Mouse (Mus musculus): ENCODE data around the gene Olfr1019. TPM values are rescaled to one million over a fixed set of nuclear protein-coding genes. Genes with fewer than 3 reads are reported as not detected.

Gene Olfr1019
- not detected in 2 replicates for polyA plus RNA-seq (2012; rRNA removed)

- DNase-seq (ENCODE audit: low spot score) = no peak
Observed at GRCm38 (mm10) chr2:85845383-85845782, at the start of gene Olfr1019. TSS of gene Olfr1019 (minus strand) at chr2:85845483.

GRCm38 (mm10) chr2:85885340-85885739 is 40.1 kb upstream of the Olfr1019 start, which contains the start of gene Olfr1023:
TSS of gene Olfr1023 (plus strand) at chr2:85885640.
- DNase-seq (ENCODE audit: low spot score) = no peak

- DNase-seq (ENCODE audit: low spot score) = no peak
Observed at GRCm38 (mm10) chr2:85868294-85868693, 23.0 kb upstream of the Olfr1019 start, which contains the start of gene Olfr1022. TSS of gene Olfr1022 (plus strand) at chr2:85868594.

GRCm38 (mm10) chr2:85846730-85847129 is 1.4 kb upstream of the Olfr1019 start, which contains the start of gene Olfr1020:
TSS of gene Olfr1020 (plus strand) at chr2:85847030.
- no peak for DNase-seq (ENCODE audit: low spot score)

GRCm38 (mm10) chr2:85818179-85818578 is 27.1 kb downstream of the Olfr1019 start, which contains the start of gene Olfr1018:
TSS of gene Olfr1018 (plus strand) at chr2:85818479.
- DNase-seq (ENCODE audit: low spot score) = no peak

GRCm38 (mm10) chr2:85804501-85804900 is 40.8 kb downstream of the Olfr1019 start:
- no peak for DNase-seq (ENCODE audit: low spot score)

GRCm38 (mm10) chr2:85802444-85802843 is 42.8 kb downstream of the Olfr1019 start, which contains the start of gene Olfr1016:
TSS of gene Olfr1016 (minus strand) at chr2:85802544.
- DNase-seq (ENCODE audit: low spot score) = no peak

- DNase-seq (ENCODE audit: low spot score) = no peak
Observed at GRCm38 (mm10) chr2:85792331-85792730, 53.0 kb downstream of the Olfr1019 start.

Other genes with a start within 250 kb of the Olfr1019 start
- not detected in 2 replicates for gene Olfr1000, start 233.6 kb downstream of the Olfr1019 start, polyA plus RNA-seq (2012; rRNA removed)
- gene Olfr1002, start 194.8 kb downstream of the Olfr1019 start, polyA plus RNA-seq (2012; rRNA removed) = not detected in 2 replicates
- gene Olfr154, start 181.0 kb downstream of the Olfr1019 start, polyA plus RNA-seq (2012; rRNA removed) = not detected in 2 replicates
- gene Olfr1006, start 166.7 kb downstream of the Olfr1019 start, polyA plus RNA-seq (2012; rRNA removed) = not detected in 2 replicates
- gene Olfr1008, start 156.1 kb downstream of the Olfr1019 start, polyA plus RNA-seq (2012; rRNA removed) = not detected in 2 replicates
- not detected in 2 replicates for gene Olfr1009, start 130.1 kb downstream of the Olfr1019 start, polyA plus RNA-seq (2012; rRNA removed)
- not detected in 2 replicates for gene Olfr1012, start 82.7 kb downstream of the Olfr1019 start, polyA plus RNA-seq (2012; rRNA removed)
- gene Olfr1013, start 78.4 kb downstream of the Olfr1019 start, polyA plus RNA-seq (2012; rRNA removed) = not detected in 2 replicates
- gene Olfr1014, start 72.8 kb downstream of the Olfr1019 start, polyA plus RNA-seq (2012; rRNA removed) = not detected in 2 replicates
- gene Olfr1015, start 63.5 kb downstream of the Olfr1019 start, polyA plus RNA-seq (2012; rRNA removed) = not detected in 2 replicates
- not detected in 2 replicates for gene Olfr1016, start 42.9 kb downstream of the Olfr1019 start, polyA plus RNA-seq (2012; rRNA removed)
- not detected in 2 replicates for gene Olfr1018, start 27.0 kb downstream of the Olfr1019 start, polyA plus RNA-seq (2012; rRNA removed)
- not detected in 2 replicates for gene Olfr1020, start 1.5 kb upstream of the Olfr1019 start, polyA plus RNA-seq (2012; rRNA removed)
- not detected in 2 replicates for gene Olfr1022, start 23.1 kb upstream of the Olfr1019 start, polyA plus RNA-seq (2012; rRNA removed)
- not detected in 2 replicates for gene Olfr1023, start 40.2 kb upstream of the Olfr1019 start, polyA plus RNA-seq (2012; rRNA removed)
- not detected in 2 replicates for gene Olfr1024, start 59.6 kb upstream of the Olfr1019 start, polyA plus RNA-seq (2012; rRNA removed)
- gene Olfr1025-ps1, start 69.7 kb upstream of the Olfr1019 start, polyA plus RNA-seq (2012; rRNA removed) = not detected in 2 replicates
- not detected in 2 replicates for gene Olfr1026, start 76.1 kb upstream of the Olfr1019 start, polyA plus RNA-seq (2012; rRNA removed)
- not detected in 2 replicates for gene Olfr1028, start 105.0 kb upstream of the Olfr1019 start, polyA plus RNA-seq (2012; rRNA removed)
- 0.04 TPM in 1 of 2 replicates, not detected in the other for gene Olfr1029, start 128.4 kb upstream of the Olfr1019 start, polyA plus RNA-seq (2012; rRNA removed)
- gene Olfr1030, start 133.8 kb upstream of the Olfr1019 start, polyA plus RNA-seq (2012; rRNA removed) = not detected in 2 replicates
- gene Olfr1031, start 144.8 kb upstream of the Olfr1019 start, polyA plus RNA-seq (2012; rRNA removed) = not detected in 2 replicates
- not detected in 2 replicates for gene Olfr1032, start 160.1 kb upstream of the Olfr1019 start, polyA plus RNA-seq (2012; rRNA removed)
- gene Olfr1033, start 175.2 kb upstream of the Olfr1019 start, polyA plus RNA-seq (2012; rRNA removed) = 3.9 and 4.5 TPM in 2 replicates
- gene Olfr1034, start 200.4 kb upstream of the Olfr1019 start, polyA plus RNA-seq (2012; rRNA removed) = 0.68 and 0.85 TPM in 2 replicates
- not detected in 2 replicates for gene Olfr1036, start 228.5 kb upstream of the Olfr1019 start, polyA plus RNA-seq (2012; rRNA removed)
- gene Olfr1037, start 241.9 kb upstream of the Olfr1019 start, polyA plus RNA-seq (2012; rRNA removed) = not detected in 2 replicates

Data from urinary bladder, adult 2 months (tissue).